Mouse (Mus musculus): ENCODE measurements around the gene Nek10.
"Not testable (repeated sequence)": the region's sequence is repeated elsewhere in the genome, so short reads cannot be mapped to it uniquely, and the experiment has no call there.

Nek10 gene

DNA sequence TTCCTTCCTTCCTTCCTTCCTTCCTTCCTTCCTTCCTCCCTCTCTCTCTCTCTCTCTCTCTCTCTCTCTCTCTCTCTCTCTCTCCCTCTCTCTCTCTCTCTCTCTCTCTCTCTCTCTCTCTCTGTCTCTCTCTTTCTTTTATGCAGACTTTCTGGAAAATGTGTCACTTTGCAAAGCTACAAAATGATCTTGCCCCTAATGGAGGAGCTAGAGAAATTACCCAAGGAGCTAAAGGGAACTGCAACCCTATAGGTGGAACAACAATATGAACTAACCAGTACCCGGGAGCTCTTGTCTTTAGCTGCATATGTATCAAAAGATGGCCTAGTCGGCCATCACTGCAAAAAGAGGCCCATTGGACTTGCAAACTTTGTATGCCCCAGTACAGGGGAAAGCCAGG is at the start of gene Nek10:
Gene Nek10 (plus strand): TSS at position 301 of the 400 bp plus-strand sequence.
- in situ Hi-C loops (cut with MboI; ENCODE audit: unreplicated experiment in 2 of 2), result not testable (repeated sequence)

DNA sequence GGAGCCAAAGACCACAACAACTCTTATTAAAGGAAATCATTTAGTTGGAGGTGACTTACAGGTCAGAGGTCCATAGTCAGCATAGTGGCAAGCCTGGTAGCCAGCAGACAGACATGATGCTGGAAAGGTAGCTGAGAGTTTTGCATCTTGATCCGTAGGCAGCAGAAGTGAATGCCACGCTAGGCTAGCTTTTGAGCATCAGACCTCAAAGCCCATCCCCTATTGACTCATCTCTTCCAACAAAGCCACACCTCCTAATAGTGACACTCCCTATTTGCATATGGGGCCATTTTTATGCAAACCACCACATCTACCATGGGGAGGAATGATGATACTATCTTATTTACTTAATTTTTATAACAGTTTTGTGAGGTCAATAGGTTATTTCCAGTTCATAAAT is 22.0 kb upstream of the Nek10 start:
- in situ Hi-C loops (cut with MboI; ENCODE audit: unreplicated experiment in 2 of 2), result loop anchor here in 1 of 2 experiments (10.0 to 25.0 kb wide), 2 partner anchors 669 to 1624 kb away; partner anchors contain the start of gene Psmd6

DNA sequence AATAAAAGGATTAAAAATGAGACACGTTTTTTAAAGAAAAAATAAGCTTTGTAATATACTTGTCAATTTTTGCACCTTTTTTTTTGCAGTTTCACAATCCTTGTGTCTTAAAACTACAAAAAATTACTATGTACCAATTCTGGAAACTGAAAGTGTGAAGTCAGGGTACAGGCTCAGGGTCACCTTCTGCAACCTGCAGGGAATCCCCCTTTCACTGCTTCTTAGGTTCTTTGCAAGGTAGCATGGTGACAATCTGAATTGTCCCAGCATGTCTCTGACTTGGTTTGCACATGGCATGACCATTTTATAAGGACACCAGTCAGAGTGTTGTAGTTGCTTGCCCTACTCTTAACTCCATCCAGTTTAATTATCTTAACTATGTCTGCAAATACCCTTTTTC is 19.0 kb upstream of the Nek10 start:
- in situ Hi-C loops (cut with MboI; ENCODE audit: unreplicated experiment in 2 of 2), result loop anchor here in 1 of 2 experiments (10.0 to 25.0 kb wide), 2 partner anchors 672 to 1621 kb away; partner anchors contain the start of gene Psmd6

DNA sequence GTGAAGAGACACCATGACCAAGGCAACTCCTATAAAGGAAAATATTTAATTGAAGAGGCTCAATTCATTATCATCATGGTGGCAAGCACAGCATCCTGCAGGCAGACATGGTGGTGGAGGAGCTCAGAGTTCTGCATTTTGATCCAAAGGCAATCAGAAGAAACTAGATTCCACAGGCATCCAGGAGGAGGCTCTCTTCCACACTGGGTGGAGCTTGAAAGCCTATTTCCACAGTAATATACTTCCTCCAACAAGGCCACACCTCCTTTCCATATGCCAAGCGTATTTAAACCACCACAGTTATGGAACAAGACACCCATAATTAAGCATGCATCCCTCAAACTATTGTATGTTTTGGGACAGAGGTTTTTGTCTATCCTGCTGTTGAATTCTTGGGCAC is 16.2 kb upstream of the Nek10 start:
- in situ Hi-C loops (cut with MboI; ENCODE audit: unreplicated experiment in 2 of 2), result loop anchor here in 1 of 2 experiments (10.0 to 25.0 kb wide), 2 partner anchors 675 to 1618 kb away; partner anchors contain the start of gene Psmd6

DNA sequence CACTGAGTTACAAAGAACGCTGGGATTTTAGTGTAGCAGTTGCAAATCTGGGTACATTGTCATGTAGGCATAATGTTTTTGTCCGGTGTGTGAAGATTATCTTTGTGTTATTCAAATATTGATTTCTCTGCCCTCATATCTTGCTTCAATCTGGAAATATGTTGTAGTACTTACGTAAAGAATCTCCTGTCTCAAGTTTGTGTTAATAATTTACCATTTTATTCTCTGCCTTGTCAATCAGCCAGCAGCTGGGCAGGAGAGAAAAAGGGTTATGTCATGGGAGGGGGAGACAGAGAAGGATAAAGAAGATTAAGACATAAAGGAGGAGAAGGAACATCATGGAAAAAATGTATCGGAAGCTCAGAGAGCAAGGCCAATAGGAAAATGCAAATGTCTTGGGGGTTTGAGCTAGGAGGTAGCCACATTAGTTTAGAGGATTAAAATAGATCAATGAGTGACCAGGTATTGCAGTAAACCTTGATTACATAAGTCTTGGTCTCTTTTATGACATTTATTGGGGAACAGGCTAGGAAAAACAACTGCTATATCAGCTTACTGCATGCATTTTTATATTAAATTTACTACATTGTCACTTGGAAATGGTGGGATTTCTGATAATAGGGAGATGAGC is 13.3 kb upstream of the Nek10 start:
- in situ Hi-C loops (cut with MboI; ENCODE audit: unreplicated experiment in 2 of 2), result loop anchor here in 1 of 2 experiments (10.0 to 25.0 kb wide), 2 partner anchors 678 to 1615 kb away; partner anchors contain the start of gene Psmd6

DNA sequence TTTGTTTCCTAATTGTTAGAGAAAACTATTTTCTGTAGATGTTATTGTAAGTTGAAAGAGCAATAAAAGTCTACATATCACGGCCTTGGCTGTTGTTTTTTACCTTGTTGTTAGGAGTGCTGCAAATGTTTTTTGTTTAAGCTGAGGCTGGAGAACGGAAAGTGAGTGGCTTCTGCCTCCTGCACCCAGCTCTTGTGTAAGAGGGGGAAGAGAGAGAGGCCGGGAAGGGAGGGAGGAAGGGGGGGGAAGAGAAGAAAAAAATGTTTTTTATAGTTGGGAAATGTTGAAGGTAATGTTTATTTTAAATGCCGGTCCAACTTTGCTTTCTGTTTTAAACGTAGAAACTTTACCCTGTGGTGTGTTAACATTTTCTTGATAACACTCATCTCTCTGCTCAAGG is 3.4 kb upstream of the Nek10 start:
- in situ Hi-C loops (cut with MboI; ENCODE audit: unreplicated experiment in 2 of 2), result loop anchor here in 1 of 2 experiments (25.0 kb wide), 1 partner anchor 688 kb away; the partner anchor contains the start of gene Psmd6

DNA sequence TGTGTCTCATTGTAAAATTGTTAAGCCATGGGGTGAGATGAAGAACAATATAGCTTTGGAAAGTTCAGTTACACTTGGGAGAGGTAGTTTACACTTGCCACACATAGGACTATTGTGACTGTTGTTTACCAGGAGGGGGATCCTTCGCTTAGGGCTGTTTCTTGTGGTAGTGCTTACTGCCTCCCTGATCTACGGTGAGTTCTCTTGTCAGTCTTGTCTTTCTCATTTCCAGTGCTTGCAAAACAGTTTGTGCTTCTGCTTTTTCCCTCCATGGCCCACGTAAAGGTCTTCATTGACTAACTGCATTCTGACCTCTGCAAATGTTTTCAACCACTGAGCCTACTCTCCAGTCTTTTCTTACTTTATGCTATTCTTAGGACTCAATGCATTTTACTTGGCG is 2.9 kb upstream of the Nek10 start:
- in situ Hi-C loops (cut with MboI; ENCODE audit: unreplicated experiment in 2 of 2), result no loop called here

DNA sequence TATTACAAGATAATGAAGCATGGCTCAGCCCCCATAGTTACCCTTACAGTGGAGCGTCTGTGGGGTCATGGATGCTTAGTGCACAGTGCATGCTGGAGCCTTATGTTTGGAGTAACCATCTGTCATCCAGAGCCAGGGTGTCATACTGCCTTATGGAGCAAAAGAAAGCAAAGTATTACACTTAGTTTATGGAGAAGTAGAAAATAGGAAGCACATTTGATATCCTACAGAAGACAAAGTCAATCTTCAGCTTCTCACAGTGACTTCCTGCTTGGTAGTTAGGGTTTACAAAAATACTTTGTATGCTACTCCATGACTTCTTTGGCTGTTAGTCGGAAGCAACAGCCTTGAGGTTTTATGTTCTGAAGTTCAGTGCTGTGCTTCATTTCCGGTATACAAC is 2.4 kb upstream of the Nek10 start:
- in situ Hi-C loops (cut with MboI; ENCODE audit: unreplicated experiment in 2 of 2), result no loop called here

DNA sequence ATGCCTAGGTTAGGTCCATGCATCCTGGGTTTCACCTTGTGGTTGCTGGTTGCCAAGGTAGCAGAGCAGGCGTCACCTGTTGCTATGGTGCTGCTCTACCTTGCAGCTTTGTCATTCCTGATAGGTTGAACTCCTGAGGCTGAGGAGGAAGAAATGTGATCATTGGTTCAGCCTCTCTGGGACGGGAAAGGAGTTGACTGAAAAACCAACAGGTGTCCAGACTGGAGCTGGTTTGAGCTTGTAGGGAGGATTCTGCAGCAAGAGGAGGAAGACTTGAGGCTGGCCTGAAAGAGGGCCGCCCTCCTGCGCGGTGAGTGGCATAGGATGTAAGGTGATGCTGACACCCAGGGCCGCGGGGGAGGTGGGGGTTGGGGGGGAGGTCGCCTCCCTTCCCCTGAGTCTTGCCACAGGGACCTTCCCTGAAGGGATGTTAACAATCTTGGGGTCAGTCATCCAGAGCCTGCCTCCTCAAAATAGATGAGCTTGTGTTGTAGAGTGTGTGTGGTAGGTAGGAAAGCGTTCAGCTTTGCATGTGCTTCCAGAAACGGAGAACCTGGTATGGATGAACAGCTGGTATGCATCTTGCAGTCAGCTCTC is 804 bp downstream of the Nek10 start:
- in situ Hi-C loops (cut with MboI; ENCODE audit: unreplicated experiment in 2 of 2), result no loop called here

DNA sequence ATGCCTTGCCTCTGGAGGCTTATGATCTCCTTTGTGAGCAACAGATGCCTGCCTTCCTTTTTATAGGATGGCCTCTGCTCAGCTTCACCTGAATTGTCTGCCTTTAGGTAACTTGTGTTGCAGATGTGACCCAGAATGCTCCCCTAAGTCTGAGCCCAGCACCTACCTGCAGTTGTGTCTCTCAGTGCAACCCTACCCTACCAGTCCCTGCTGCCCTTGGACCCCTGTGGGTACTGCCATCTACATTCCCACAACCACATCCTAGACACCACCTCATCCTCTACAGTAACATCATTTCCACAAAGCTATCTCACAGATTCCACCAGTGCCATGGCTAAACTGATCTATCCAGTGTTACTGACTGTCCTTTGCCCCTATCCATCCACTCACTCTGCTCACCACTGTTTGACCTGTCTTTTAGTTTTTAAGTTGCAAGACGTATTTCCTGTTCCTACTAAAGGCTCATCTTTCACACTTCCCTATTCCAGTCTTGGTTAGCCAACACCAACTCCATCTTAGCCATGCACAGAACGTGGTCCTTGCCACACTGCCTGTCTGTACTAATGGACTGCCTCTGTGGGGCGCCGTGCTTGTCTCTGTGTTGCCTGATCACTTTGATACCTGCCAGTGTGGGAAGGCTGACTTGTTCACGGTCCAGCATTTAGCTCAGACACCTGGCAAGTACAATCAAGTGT is 1.4 kb downstream of the Nek10 start:
- in situ Hi-C loops (cut with MboI; ENCODE audit: unreplicated experiment in 2 of 2), result no loop called here

DNA sequence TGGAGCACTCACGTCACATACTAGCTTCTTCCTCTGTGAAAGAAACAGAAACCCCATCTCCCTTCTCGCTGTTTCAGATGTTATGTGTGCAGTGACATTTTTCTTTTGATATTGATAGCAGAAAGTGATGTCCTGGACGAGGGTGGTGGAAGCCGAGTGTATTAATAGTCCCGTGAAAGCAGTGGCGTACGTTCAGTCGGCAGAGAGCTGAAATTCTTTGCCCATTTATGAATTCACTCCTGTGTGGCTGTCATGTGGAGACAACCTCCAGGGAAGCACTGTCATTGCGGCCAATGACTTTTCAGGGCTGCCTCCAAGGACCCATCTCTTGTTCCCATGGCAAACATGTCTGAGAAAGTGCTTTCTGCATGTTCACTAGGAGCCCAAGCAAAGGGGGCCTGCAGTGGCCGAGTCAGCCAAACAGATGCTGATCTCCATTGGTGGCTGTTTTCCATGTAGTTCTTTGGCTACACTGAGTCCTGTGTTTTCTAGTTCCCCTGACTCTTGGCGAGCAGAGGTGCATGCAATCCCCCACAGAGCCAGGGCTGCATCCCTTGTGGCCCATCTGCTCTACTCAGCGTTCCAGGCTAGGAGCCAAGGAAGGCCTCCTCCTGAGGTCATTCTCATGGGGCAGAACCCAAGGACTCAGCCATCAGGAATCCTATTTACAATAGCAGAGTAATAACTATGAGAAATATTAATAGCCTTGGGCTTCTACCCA is 29.5 kb downstream of the Nek10 start:
- in situ Hi-C loops (cut with MboI; ENCODE audit: unreplicated experiment in 2 of 2), result no loop called here

DNA sequence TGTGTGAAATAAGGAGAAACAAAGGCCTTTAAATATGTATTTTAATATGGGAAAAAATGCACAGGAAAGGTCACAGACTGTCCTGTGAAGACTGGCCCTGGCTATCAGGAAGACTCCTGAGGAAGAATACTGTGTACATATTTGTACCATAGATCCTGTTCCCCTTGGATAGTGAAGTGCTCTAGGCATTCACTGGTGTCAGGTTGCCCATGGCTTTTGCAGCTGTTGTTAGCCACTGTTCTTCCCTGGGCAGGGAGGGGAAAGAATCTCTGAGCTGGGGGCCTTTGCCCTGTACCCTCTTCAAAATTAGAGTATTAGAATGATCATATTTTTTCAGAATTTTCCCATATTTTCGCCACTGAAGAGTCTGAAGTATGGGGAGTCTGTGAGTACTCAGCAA is 30.3 kb downstream of the Nek10 start:
- in situ Hi-C loops (cut with MboI; ENCODE audit: unreplicated experiment in 2 of 2), result no loop called here

DNA sequence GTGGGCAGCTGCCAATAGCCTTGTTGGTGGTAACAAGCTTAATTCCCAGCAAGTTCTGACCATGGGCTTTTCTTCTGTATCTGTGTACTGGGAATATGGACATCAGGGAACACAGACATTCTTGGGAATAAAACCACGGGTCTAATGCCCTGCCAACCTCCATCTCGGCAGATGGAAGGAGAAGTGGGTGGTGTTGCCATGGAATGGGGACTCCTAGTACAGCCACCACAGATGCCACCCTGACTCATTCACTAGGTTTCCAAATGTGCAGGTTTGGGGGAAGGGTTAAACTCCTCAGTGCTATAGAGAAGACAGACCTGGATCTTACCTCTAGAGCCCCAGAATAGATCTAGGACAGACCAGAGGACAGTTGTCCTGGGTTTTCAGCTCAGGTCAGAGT is 31.1 kb downstream of the Nek10 start:
- in situ Hi-C loops (cut with MboI; ENCODE audit: unreplicated experiment in 2 of 2), result no loop called here

DNA sequence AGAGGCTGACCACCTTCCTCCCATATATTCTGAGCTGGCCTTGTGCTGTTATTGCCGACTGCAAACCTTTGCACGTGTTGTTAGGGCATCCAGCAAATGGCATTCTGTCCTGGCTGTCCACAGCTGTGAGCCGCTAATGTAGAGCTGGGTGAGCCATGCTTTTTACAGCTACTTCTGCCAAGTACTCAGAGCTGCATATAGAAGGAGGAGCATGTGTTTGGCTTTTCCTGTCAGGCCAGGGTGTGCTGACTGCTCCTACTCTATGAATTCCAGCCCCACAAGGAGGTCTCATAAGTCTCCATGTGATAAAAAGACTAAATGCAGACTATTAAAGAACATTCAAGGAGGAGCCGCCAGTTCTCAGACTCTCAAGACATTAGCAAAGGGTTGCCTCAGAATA is 34.4 kb downstream of the Nek10 start:
- in situ Hi-C loops (cut with MboI; ENCODE audit: unreplicated experiment in 2 of 2), result no loop called here

DNA sequence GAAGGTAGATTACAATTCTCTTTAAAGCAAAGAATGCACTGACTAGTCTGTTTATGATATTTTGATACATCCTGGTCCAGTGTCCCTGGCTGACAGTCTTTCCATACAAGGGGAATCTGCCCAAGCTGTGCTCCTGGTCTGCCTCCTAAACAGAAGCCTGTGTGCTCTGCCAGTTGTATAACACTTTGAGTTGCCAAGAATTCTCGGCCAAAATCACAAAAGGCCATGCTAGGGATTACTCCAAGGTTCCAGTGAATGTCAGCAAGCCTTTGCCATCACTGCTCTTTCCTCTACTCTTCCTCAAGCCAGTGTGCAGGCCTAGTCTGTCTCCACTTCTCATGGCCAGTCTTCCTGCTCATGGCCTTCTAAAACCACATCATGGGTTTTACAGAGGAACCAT is 34.9 kb downstream of the Nek10 start:
- in situ Hi-C loops (cut with MboI; ENCODE audit: unreplicated experiment in 2 of 2), result no loop called here

DNA sequence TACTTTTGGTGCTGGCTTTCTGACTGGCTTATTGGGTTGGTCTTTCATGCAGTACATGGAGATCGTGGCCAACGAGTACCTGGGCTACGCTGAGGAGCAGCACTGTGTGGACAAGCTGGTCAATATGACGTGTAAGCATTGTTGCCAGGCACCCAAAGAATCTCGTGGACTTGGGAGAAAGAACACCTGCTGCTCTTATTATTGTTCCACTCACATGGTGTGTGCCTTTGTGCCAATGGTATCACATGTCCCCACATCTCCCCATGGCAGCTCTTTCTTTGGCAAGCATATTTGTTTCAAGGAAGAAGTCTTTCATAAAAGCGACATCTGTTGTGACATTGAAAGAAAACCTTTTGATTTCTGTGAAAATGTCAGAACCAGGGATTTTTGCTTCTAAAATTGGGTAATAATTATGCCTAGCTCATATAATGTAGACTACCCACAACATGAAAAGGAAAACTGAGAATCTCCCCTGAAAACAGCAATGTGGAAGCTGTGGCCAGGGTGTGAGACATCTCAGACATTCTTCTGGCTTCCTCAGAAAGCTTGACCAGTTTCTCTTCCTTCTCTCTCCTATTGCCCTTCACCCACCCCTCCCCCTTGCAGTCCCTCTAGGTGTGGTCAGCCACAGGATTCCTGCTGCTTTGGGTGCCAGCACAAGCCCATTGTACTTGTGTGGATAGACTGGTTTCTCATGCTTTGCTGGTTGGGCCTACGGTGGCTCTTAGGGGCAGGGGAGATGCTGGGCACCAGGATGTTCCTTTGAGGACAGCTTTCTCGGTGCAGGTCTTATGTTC is 39.7 kb downstream of the Nek10 start:
- in situ Hi-C loops (cut with MboI; ENCODE audit: unreplicated experiment in 2 of 2), result no loop called here

DNA sequence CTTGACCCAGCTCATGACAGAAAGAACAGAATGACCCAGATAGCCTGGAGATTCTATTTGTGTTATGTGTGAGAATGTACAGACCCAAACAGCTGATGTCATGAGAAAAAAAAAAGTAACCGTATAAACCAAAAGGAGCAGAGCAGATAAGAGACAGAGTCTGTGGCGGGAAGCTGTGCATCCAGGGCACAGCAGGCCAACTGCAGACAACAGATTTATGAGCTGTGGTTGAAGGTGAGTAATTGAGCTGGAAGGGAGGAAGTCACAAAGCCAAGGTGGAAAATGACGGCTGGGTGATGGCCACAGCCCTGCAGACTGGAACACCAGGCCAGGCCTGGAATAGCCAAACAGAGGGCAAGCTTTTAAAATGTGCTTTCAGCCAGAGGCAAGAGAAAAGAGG is 49.6 kb downstream of the Nek10 start:
- in situ Hi-C loops (cut with MboI; ENCODE audit: unreplicated experiment in 2 of 2), result loop anchor here (25.0 kb wide), 2 partner anchors 1034 to 1491 kb away; no protein-coding TSS in a partner anchor

DNA sequence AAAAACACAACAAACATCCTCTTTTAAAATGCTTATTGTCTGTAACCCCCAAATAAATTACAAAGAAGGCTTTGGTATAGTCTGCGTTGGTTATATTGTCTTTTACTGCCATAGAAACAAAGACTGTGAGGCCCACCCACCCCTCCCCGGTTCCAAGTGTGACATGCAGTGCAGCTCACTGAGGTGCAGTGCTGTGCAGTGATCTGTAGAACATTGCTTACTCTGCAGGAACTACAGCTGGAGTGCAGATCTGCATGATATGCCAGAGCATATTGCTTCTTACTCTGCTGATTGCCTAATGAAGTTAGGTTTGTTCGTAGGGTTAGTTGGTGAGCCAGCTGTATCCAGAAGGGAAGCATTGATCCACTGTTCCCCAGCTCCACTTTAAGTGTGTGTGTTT is 57.1 kb downstream of the Nek10 start:
- in situ Hi-C loops (cut with MboI; ENCODE audit: unreplicated experiment in 2 of 2), result loop anchor here (5.0 to 25.0 kb wide), 12 partner anchors 127 to 1522 kb away; partner anchors contain the start of gene Psmd6 (in 2 of the 2)

DNA sequence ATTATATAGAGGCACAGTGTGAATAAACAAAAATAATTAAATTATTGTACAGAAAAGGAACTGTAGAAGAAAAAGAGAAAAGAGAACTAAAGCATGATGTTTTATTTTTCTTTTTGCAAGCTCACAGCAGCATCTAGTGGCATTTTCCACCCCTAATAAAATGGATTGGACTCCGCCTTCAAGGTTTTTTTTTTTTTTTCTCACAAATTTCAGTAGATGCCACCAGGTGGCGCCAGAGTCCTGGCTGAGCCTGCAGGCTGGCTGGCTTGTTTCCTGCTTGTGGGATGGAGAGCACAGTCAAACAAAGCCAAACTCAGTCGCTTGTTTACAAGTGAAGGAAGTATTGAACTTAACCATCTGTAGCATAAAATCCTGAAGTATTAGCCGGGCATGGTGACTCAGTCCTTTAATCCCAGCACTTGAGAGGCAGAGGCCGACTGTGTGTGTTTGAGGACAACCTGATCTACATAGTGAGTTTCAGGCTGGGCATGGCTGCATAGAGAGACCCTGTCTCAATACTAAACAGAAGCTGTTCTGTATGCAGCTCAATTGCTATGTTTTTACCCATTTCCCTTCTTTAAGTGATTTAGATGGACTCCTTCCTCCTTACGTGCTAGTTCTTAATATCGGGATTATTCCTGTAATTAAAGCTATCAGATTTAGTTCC is 60.6 kb downstream of the Nek10 start:
- in situ Hi-C loops (cut with MboI; ENCODE audit: unreplicated experiment in 2 of 2), result loop anchor here (5.0 to 25.0 kb wide), 12 partner anchors 123 to 1518 kb away; partner anchors contain the start of gene Psmd6 (in 2 of the 2)
